In the genomic region with DNA sequence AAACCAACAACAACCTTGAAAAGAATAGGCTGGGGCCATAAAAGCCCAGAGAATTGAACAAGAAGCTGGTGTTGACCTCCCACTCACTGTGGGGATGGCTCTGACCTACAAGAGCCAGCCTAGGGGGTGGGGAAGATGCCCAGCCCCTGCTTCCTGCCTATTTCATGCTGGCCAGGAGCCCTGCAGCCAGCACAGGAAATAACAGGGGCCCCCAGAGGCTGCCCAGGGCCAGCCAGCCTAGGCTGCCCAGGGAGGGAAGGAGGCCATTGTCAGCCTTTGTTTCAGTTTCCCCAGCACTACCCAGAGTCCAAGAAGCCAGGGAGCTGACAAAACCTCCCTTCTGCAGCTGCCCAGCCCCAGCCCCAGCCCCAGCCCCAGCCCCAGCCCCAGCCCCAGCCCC, we compare ENCODE assay signal across 8 mouse cellular contexts.
A peak's percentile ranks its signal among the peaks of the same experiment; 100 is the strongest.
DNase-seq lines count a peak whose midpoint lies in the region; ATAC-seq lines count a peak whose summit lies in the region.

No protein-coding gene starts in this region.

- no peaks in the 10 kb centered on the region for H3K9me3 ChIP-seq in hindbrain, embryonic 14.5 days (ENCODE audit: control insufficient read depth, low read length)
- H3K9me3 ChIP-seq in liver, embryonic 12.5 days (replicated peaks), result no peaks in the 10 kb centered on the region

- peak overlapping the region; percentile 29; the same call in 1 of the 2 replicates for H3K9ac ChIP-seq in hindbrain, embryonic 14.5 days
- H3K9ac ChIP-seq in liver, embryonic 12.5 days, result no peak overlapping the region

- H3K27me3 ChIP-seq in hindbrain, embryonic 14.5 days (ENCODE audit: control insufficient read depth, insufficient read depth, low read length), result no peaks in the 10 kb centered on the region
- H3K27me3 ChIP-seq in liver, embryonic 12.5 days (replicated peaks), result no peaks in the 10 kb centered on the region

- peaks cover 65% of the 10 kb centered on the region for H3K4me1 ChIP-seq in hindbrain, embryonic 14.5 days (replicated peaks; ENCODE audit: control insufficient read depth, insufficient read depth, low read length)
- peaks cover 30% of the 10 kb centered on the region for H3K4me1 ChIP-seq in liver, embryonic 12.5 days

- H3K4me2 ChIP-seq in hindbrain, embryonic 14.5 days (replicated peaks), result no peak overlapping the region
- H3K4me2 ChIP-seq in liver, embryonic 12.5 days, result no peak overlapping the region

- H3K36me3 ChIP-seq in hindbrain, embryonic 14.5 days (replicated peaks; ENCODE audit: control insufficient read depth, insufficient read depth), result no peaks in the 10 kb centered on the region
- no peaks in the 10 kb centered on the region for H3K36me3 ChIP-seq in liver, embryonic 12.5 days

- peak; percentile 69 for DNase-seq in adipocyte (ENCODE audit: low spot score)
- peak; percentile 41 for DNase-seq in embryo, embryonic 9.5 days (ENCODE audit: extremely low spot score)
- no peak for DNase-seq in hindbrain, embryonic 14.5 days (ENCODE audit: low spot score)
- DNase-seq in lung, postnatal 14 days, result peak; percentile 35
- DNase-seq in frontal cortex, postnatal 25 days (ENCODE audit: low spot score in 2 of 2), result no peak
- no peak for DNase-seq in right cerebral cortex, postnatal 4 days

- no peak overlapping the region for H3K4me3 ChIP-seq in hindbrain, embryonic 14.5 days (replicated peaks; ENCODE audit: low read length)
- H3K4me3 ChIP-seq in liver, embryonic 12.5 days, result no peak overlapping the region

- ATAC-seq in hindbrain, embryonic 14.5 days (ENCODE audit: low FRiP score), result 0 out of 2 replicates have a peak, but pooled peaks have one; percentile 41
- no peak for ATAC-seq in monocyte, adult 5-6 weeks (replicated peaks; ENCODE audit: insufficient number of reproducible peaks, low FRiP score, low TSS enrichment, poor library complexity, severe bottlenecking)
- ATAC-seq in liver, embryonic 12.5 days, result no peak

- H3K27ac ChIP-seq in hindbrain, embryonic 14.5 days, result peak overlapping the region; percentile 63
- no peak overlapping the region for H3K27ac ChIP-seq in liver, embryonic 12.5 days

Comparison
In these comparisons a context has a peak if more than half of its experiments do, and no peak if none do; other contexts are left out.
1. DNase-seq: peak in adipocyte (single experiment), embryo, embryonic 9.5 days (single experiment) and lung, postnatal 14 days (single experiment); none in hindbrain, embryonic 14.5 days (single experiment), frontal cortex, postnatal 25 days (0 of 2) and right cerebral cortex, postnatal 4 days (single experiment).